Mouse (Mus musculus): Measurements from ENCODE around the gene Ptchd4. TPM values are rescaled to one million over a fixed set of nuclear protein-coding genes. Genes with fewer than 3 reads are reported as not detected.

Gene Ptchd4
- polyA plus RNA-seq (2016; fragmentation: Nextera tagmentation; extraction: Ambion mirVana), result 3.0 and 3.3 TPM in 2 replicates

DNA sequence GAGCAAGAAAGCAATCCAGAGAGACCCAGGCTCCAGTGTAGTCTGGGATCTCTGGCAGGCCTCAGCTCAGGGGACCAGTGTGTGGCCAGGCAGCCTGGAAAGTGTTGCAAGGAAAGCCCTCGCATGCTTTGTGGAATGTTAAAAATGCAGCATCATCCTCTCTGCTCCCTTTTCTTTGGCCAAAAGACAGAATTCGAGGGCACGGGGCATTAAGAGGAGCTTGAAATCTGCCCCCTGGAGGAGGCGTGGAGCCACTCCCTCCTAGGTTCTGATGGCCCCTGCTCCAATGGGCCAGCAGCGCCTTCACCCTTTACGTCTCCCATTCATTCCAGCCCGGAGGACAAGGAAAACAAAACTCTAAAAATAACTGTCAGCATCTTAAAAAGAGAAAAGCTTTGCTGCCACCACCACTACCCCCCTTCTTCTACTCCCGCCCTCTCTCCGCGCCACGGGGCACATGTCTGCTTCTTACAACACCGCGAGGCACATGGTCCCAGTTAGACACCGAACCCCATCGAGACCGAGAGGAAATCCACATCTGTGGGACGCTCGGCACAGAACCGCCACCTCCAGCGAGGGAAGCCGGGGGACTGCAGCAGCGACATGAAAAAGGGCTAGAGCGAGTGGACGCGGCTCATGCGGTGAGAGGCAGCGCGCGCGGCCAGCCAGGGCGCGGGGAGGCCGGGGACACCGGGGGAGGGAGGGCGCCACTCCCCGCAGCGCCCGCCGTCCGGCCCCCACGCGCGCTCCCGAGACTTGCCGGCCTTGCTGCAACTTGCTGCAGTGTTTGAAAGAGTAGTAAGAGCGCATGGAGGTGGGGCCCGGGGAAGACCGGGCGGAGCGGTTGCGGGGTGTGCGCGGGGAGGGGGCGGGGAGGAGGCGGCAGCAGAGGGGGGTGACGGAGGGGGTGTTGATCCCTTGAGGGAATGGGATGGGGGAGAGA is at the start of gene Ptchd4:
TSS of gene Ptchd4 (plus strand) at position 279 of the 943 bp plus-strand sequence.
- H3K4me1 ChIP-seq (replicated peaks), result peaks cover 17% of the 10 kb centered on the region; the same call in 1 of the 2 replicates
- peaks cover 15% of the 10 kb centered on the region for H3K27me3 ChIP-seq (ENCODE audit: insufficient read depth, poor library complexity, severe bottlenecking)
- H3K9me3 ChIP-seq, result no peaks in the 10 kb centered on the region
- DNase-seq (ENCODE audit: low spot score), result peak; percentile 68
- peak within 1 kb of the TSS; percentile 87 for H3K27ac ChIP-seq
- peak within 1 kb of the TSS; percentile 74 for H3K4me3 ChIP-seq
- H3K36me3 ChIP-seq, result no peaks in the 10 kb centered on the region
- under 1% methylated on average over 56 of the region's 56 CpGs for WGBS

DNA sequence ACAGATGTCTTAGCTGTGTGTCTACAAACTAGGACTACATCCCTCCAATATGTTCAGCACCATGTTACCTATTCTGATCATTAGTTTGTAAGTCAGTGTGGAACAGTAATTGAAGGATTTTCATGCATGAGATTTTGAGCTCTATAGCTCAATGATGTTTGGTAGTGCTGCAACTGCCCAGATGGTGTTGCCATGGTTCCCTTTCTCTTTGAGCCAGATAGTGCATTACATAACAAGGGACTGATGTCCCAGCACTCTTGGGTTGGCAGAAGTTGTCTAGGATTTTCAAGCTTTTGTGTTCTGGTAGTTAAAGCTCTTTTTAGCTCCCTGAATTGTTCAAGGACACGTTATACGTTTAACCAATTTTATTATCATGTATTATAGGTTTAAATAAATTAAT is 38.9 kb upstream of the Ptchd4 start:
- H3K9me3 ChIP-seq, result no peaks in the 10 kb centered on the region
- no peak for DNase-seq (ENCODE audit: low spot score)
- WGBS, result 83% methylated on average over 2 of the region's 2 CpGs

GRCm38 (mm10) chr17:42284391-42284790 is 31.4 kb upstream of the Ptchd4 start:
- Histone ChIP-seq H3K27me3 (ENCODE audit: insufficient read depth, poor library complexity, severe bottlenecking) (no peaks in the 10 kb centered on the region), H3K4me3 (no peak overlapping the region), H3K27ac (no peak overlapping the region), H3K4me1 (replicated peaks) (no peaks in the 10 kb centered on the region), H3K36me3 (no peaks in the 10 kb centered on the region), H3K9me3 (no peaks in the 10 kb centered on the region)
- DNase-seq (ENCODE audit: low spot score), result no peak
- 73% methylated on average over 1 of the region's 1 CpGs for WGBS

More for the DNA sequence above, 38.9 kb upstream of the Ptchd4 start:
- Histone ChIP-seq H3K4me1 (replicated peaks) (no peaks in the 10 kb centered on the region), H3K27me3 (ENCODE audit: insufficient read depth, poor library complexity, severe bottlenecking) (no peaks in the 10 kb centered on the region), H3K4me3 (no peak overlapping the region), H3K27ac (no peak overlapping the region), H3K36me3 (no peaks in the 10 kb centered on the region)

- DNase-seq (ENCODE audit: low spot score), result no peak
- H3K27ac ChIP-seq, result no peak overlapping the region
- H3K36me3 ChIP-seq, result no peaks in the 10 kb centered on the region
- no peaks in the 10 kb centered on the region for H3K27me3 ChIP-seq (ENCODE audit: insufficient read depth, poor library complexity, severe bottlenecking)
- no peaks in the 10 kb centered on the region for H3K9me3 ChIP-seq
- no peak overlapping the region for H3K4me3 ChIP-seq
- H3K4me1 ChIP-seq (replicated peaks), result no peaks in the 10 kb centered on the region
- 80% methylated on average over 3 of the region's 3 CpGs for WGBS
Observed at GRCm38 (mm10) chr17:42286255-42286654, 29.5 kb upstream of the Ptchd4 start.

GRCm38 (mm10) chr17:42290341-42290740 is 25.4 kb upstream of the Ptchd4 start:
- H3K27me3 ChIP-seq (ENCODE audit: insufficient read depth, poor library complexity, severe bottlenecking), result no peaks in the 10 kb centered on the region
- no peak for DNase-seq (ENCODE audit: low spot score)
- no peaks in the 10 kb centered on the region for H3K4me1 ChIP-seq (replicated peaks)
- no peak overlapping the region for H3K4me3 ChIP-seq
- H3K36me3 ChIP-seq, result no peaks in the 10 kb centered on the region
- H3K27ac ChIP-seq, result no peak overlapping the region
- no peaks in the 10 kb centered on the region for H3K9me3 ChIP-seq

GRCm38 (mm10) chr17:42291793-42292192 is 24.0 kb upstream of the Ptchd4 start:
- no peaks in the 10 kb centered on the region for H3K4me1 ChIP-seq (replicated peaks)
- no peaks in the 10 kb centered on the region for H3K27me3 ChIP-seq (ENCODE audit: insufficient read depth, poor library complexity, severe bottlenecking)
- no peaks in the 10 kb centered on the region for H3K9me3 ChIP-seq
- no peak for DNase-seq (ENCODE audit: low spot score)
- H3K27ac ChIP-seq, result no peak overlapping the region
- no peak overlapping the region for H3K4me3 ChIP-seq
- 41% methylated on average over 5 of the region's 5 CpGs for WGBS
- no peaks in the 10 kb centered on the region for H3K36me3 ChIP-seq

- Histone ChIP-seq H3K4me1 (replicated peaks) (no peaks in the 10 kb centered on the region), H3K4me3 (no peak overlapping the region), H3K36me3 (no peaks in the 10 kb centered on the region), H3K9me3 (no peaks in the 10 kb centered on the region), H3K27me3 (ENCODE audit: insufficient read depth, poor library complexity, severe bottlenecking) (no peaks in the 10 kb centered on the region), H3K27ac (no peak overlapping the region)
- DNase-seq (ENCODE audit: low spot score), result no peak
- 77% methylated on average over 4 of the region's 4 CpGs for WGBS
Observed at GRCm38 (mm10) chr17:42297986-42298385, 17.8 kb upstream of the Ptchd4 start.

DNA sequence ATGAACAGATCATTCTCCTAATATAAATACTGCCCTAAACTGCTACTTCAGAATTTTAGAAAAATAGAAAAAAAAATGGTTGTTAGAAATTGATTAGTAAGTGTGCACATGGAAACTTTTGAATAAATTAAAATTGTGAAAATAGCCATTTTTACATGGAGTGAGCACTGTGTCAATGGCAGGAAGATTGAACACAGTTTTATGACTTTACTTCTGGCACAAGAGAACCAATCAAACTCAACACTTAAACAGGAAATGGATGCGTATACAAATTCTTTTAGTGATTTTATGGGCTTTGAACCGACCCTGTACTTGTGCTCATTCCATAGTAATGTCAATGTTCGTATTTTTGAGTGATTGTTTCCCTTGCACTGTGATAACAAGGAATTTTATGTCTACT is 16.1 kb upstream of the Ptchd4 start:
- WGBS, result 86% methylated on average over 3 of the region's 3 CpGs
- H3K9me3 ChIP-seq, result no peaks in the 10 kb centered on the region
- no peaks in the 10 kb centered on the region for H3K27me3 ChIP-seq (ENCODE audit: insufficient read depth, poor library complexity, severe bottlenecking)
- no peak overlapping the region for H3K27ac ChIP-seq
- no peaks in the 10 kb centered on the region for H3K4me1 ChIP-seq (replicated peaks)
- no peaks in the 10 kb centered on the region for H3K36me3 ChIP-seq
- no peak overlapping the region for H3K4me3 ChIP-seq
- DNase-seq (ENCODE audit: low spot score), result no peak

GRCm38 (mm10) chr17:42303062-42303577 is 12.6 kb upstream of the Ptchd4 start:
- DNase-seq (ENCODE audit: low spot score), result no peak
- H3K27ac ChIP-seq, result no peak overlapping the region
- no peaks in the 10 kb centered on the region for H3K4me1 ChIP-seq (replicated peaks)
- WGBS, result 74% methylated on average over 4 of the region's 4 CpGs
- no peaks in the 10 kb centered on the region for H3K9me3 ChIP-seq
- no peaks in the 10 kb centered on the region for H3K27me3 ChIP-seq (ENCODE audit: insufficient read depth, poor library complexity, severe bottlenecking)
- no peaks in the 10 kb centered on the region for H3K36me3 ChIP-seq
- no peak overlapping the region for H3K4me3 ChIP-seq

GRCm38 (mm10) chr17:42304262-42304661 is 11.5 kb upstream of the Ptchd4 start:
- H3K4me3 ChIP-seq, result no peak overlapping the region
- H3K9me3 ChIP-seq, result no peaks in the 10 kb centered on the region
- no peaks in the 10 kb centered on the region for H3K36me3 ChIP-seq
- H3K4me1 ChIP-seq (replicated peaks), result no peaks in the 10 kb centered on the region
- no peak for DNase-seq (ENCODE audit: low spot score)
- WGBS, result 68% methylated on average over 4 of the region's 4 CpGs
- no peaks in the 10 kb centered on the region for H3K27me3 ChIP-seq (ENCODE audit: insufficient read depth, poor library complexity, severe bottlenecking)
- H3K27ac ChIP-seq, result no peak overlapping the region

DNA sequence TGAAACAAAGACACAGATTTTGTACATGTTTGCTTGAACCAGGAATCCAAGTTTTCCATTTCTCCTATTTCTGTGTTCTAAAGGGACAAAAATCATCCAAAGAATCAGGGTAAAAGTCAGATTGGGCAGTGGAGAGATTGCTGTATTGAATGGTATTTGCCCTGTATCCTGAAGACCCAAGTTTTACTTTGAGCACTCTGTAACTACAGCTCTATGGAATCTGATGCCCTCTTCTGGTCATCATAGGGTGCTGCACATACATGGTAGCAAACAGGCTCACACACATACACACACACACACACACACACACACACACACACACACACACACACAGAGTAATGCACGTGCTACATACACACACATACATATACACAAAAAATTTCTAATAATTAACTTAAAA is 8.7 kb upstream of the Ptchd4 start:
- Histone ChIP-seq H3K27me3 (ENCODE audit: insufficient read depth, poor library complexity, severe bottlenecking) (no peaks in the 10 kb centered on the region), H3K36me3 (no peaks in the 10 kb centered on the region), H3K4me3 (no peak overlapping the region), H3K9me3 (no peaks in the 10 kb centered on the region), H3K4me1 (replicated peaks) (no peaks in the 10 kb centered on the region), H3K27ac (no peak overlapping the region)
- no peak for DNase-seq (ENCODE audit: low spot score)
- 91% methylated on average over 1 of the region's 1 CpGs for WGBS

DNA sequence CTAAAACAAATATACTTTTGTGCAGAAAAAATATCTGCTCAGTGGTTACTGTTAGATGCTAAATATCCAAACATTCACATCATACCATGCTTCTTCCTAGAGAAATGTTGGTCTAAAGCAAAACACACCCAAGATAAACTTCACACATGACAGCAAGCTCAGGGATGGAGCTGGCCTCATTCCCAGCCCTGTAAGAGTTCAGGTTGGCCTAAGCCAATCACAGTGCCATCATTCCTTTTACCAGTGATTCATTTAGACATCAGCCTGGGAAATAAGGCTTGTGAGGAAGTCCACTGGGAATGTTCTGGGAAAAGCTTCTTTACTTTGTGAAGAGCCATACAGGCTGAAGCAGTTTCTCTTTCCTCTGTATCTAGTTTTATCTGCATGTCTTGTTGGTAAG is 5.6 kb upstream of the Ptchd4 start:
- Histone ChIP-seq H3K27me3 (ENCODE audit: insufficient read depth, poor library complexity, severe bottlenecking) (no peaks in the 10 kb centered on the region), H3K4me1 (replicated peaks) (no peaks in the 10 kb centered on the region), H3K4me3 (no peak overlapping the region), H3K27ac (no peak overlapping the region), H3K9me3 (no peaks in the 10 kb centered on the region), H3K36me3 (no peaks in the 10 kb centered on the region)
- DNase-seq (ENCODE audit: low spot score), result no peak

DNA sequence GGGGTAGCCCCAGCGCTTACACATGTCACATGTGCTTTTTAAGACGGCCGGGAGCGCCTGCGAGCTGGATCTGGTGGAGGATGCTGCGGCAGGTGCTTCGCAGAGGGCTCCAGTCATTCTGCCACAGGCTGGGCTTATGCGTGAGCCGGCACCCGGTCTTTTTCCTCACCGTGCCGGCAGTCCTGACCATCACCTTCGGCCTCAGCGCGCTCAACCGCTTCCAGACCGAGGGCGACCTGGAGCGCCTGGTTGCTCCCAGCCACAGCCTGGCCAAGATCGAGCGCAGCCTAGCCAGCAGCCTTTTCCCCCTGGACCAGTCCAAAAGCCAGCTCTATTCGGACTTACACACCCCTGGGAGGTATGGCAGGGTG is 850 bp downstream of the Ptchd4 start:
- WGBS, result under 1% methylated on average over 22 of the region's 22 CpGs
- Histone ChIP-seq H3K4me3 (peak overlapping the region; percentile 74), H3K27me3 (ENCODE audit: insufficient read depth, poor library complexity, severe bottlenecking) (peaks cover 15% of the 10 kb centered on the region), H3K36me3 (no peaks in the 10 kb centered on the region), H3K9me3 (no peaks in the 10 kb centered on the region), H3K27ac (peak overlapping the region; percentile 87), H3K4me1 (replicated peaks) (peaks cover 17% of the 10 kb centered on the region; the same call in 1 of the 2 replicates)
- peak; percentile 41 for DNase-seq (ENCODE audit: low spot score)
